Mouse (Mus musculus): Measurements from ENCODE around the gene Shisa8.

DNA sequence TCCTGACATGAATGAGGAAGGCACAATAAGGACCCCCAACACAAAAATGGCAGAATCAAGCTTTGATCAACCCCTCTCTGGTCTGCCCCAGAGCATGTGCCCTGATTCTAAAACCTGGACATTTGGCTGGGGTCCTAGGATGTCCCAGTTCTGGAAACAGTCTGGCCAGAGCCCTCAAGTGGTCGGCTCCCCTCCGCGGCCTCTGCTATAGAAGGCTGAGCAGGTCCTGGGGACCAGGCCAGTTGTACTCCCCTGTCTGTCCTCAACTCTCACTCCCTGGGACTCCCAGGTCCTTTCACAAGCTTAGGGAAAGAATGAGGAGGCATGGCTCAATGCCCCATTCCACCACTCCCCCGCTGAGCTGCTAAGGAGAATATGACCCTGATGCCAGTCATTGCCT, 607 bp upstream of the Shisa8 start:
- TF ChIP-seq CTCF (IDR thresholded peaks at IDR 0.05; ENCODE audit: control insufficient read depth, insufficient read depth, low read length) (no peak), POLR2A (IDR thresholded peaks at IDR 0.05; ENCODE audit: borderline replicate concordance, control insufficient read depth, low read depth, low read length) (no peak)
